8 mouse cellular contexts compared by ENCODE assay signal in genomic region chr7:39487159-39487853, GRCm38 (mm10). TPM values are rescaled to one million over a fixed set of nuclear protein-coding genes. Genes with fewer than 3 reads are reported as not detected.
DNase-seq lines count a peak whose midpoint lies in the region; ATAC-seq and TF ChIP-seq lines count a peak whose summit lies in the region.

No protein-coding gene starts in this region.

- no peaks in the 10 kb centered on the region for H3K27me3 ChIP-seq in testis, adult 2 months (ENCODE audit: control insufficient read depth, insufficient read depth, low read length)
- H3K27me3 ChIP-seq in hindbrain, embryonic 12.5 days, result no peaks in the 10 kb centered on the region
- H3K27me3 ChIP-seq in liver, embryonic 14.5 days (ENCODE audit: control insufficient read depth, insufficient read depth, low read length), result no peaks in the 10 kb centered on the region

- ATAC-seq in hindbrain, embryonic 12.5 days (ENCODE audit: low FRiP score), result peak; percentile 80
- ATAC-seq in liver, embryonic 14.5 days (ENCODE audit: insufficient read depth), result no peak
- ATAC-seq in activated CD4-positive, CD25-positive, alpha-beta regulatory T cell, adult 4 months, result no peak

- peak overlapping the region; percentile 80 for H3K9ac ChIP-seq in hindbrain, embryonic 12.5 days
- H3K9ac ChIP-seq in liver, embryonic 14.5 days (replicated peaks), result no peak overlapping the region

- no peak for DNase-seq in testis, postnatal 14 days (ENCODE audit: low spot score)
- peak; percentile 34 for DNase-seq in embryo, embryonic 10 days (ENCODE audit: low spot score)
- DNase-seq in liver, embryonic 14.5 days (ENCODE audit: low read depth in 3 of 3, low spot score in 3 of 3), result peak in 2 of 3 experiments; percentile 1 to 5
- DNase-seq in gastrocnemius, postnatal 10 days, result no peak

- 0 out of 2 replicates have a peak, but pooled peaks cover 2% of the 10 kb centered on the region for H3K4me1 ChIP-seq in testis, adult 2 months (ENCODE audit: control insufficient read depth, insufficient read depth, low read length)
- H3K4me1 ChIP-seq in hindbrain, embryonic 12.5 days, result peaks cover 3% of the 10 kb centered on the region
- H3K4me1 ChIP-seq in liver, embryonic 14.5 days (replicated peaks; ENCODE audit: control insufficient read depth in 2 of 2, insufficient read depth in 2 of 2, low read length in 1 of 2), result no peaks in the 10 kb centered on the region
- H3K4me1 ChIP-seq in olfactory bulb, adult 2 months (ENCODE audit: control insufficient read depth, insufficient read depth, low read length), result peaks cover 6% of the 10 kb centered on the region

- 17% methylated on average over 23 of the region's 23 CpGs for WGBS in hindbrain, embryonic 12.5 days
- 18% methylated on average over 23 of the region's 23 CpGs for WGBS in liver, embryonic 14.5 days (ENCODE audit: insufficient replicate concordance)
- WGBS in olfactory bulb, adult 2 months, result 9% methylated on average over 23 of the region's 23 CpGs

- H3K4me3 ChIP-seq in testis, adult 2 months (ENCODE audit: control insufficient read depth, low read depth, low read length), result peak overlapping the region; percentile 46
- peak overlapping the region; percentile 51 for H3K4me3 ChIP-seq in hindbrain, embryonic 12.5 days
- H3K4me3 ChIP-seq in liver, embryonic 14.5 days (ENCODE audit: insufficient read depth in 1 of 2, low read depth in 2 of 2, low read length in 2 of 2), result peak overlapping the region; percentile 12 to 21; a peak in 1 of 4 replicates
- peak overlapping the region; percentile 54 for H3K4me3 ChIP-seq in olfactory bulb, adult 2 months (ENCODE audit: insufficient read depth, low read depth, low read length)

- TF ChIP-seq POLR2A in testis, adult 2 months (IDR thresholded peaks at IDR 0.05; ENCODE audit: control insufficient read depth, low read depth, low read length), result no peak
- TF ChIP-seq POLR2A in olfactory bulb, adult 2 months (IDR thresholded peaks at IDR 0.05; ENCODE audit: insufficient read depth, low read depth, low read length), result no peak

- TF ChIP-seq EP300 in liver, embryonic 14.5 days (IDR thresholded peaks at IDR 0.05; ENCODE audit: low read depth), result no peak

- no peaks in the 10 kb centered on the region for H3K9me3 ChIP-seq in hindbrain, embryonic 12.5 days (replicated peaks)
- H3K9me3 ChIP-seq in liver, embryonic 14.5 days (ENCODE audit: control insufficient read depth, low read length), result no peaks in the 10 kb centered on the region

- TF ChIP-seq CTCF in testis, adult 2 months (IDR thresholded peaks at IDR 0.05; ENCODE audit: control insufficient read depth, insufficient read depth, insufficient replicate concordance, low read depth, low read length), result no peak
- no peak for TF ChIP-seq CTCF in liver, embryonic 14.5 days (IDR thresholded peaks at IDR 0.05; ENCODE audit: low read depth)
- TF ChIP-seq CTCF in olfactory bulb, adult 2 months (IDR thresholded peaks at IDR 0.05; ENCODE audit: insufficient read depth, low read depth, low read length), result no peak

- no peak overlapping the region for H3K27ac ChIP-seq in testis, adult 2 months (ENCODE audit: control insufficient read depth, insufficient read depth, low read depth, low read length)
- 0 out of 2 replicates have a peak overlapping the region, but pooled peaks have one; percentile 23 for H3K27ac ChIP-seq in hindbrain, embryonic 12.5 days
- H3K27ac ChIP-seq in liver, embryonic 14.5 days, result no peak overlapping the region
- no peak overlapping the region for H3K27ac ChIP-seq in olfactory bulb, adult 2 months (ENCODE audit: insufficient read depth, low read depth, low read length)

- H3K4me2 ChIP-seq in hindbrain, embryonic 12.5 days (replicated peaks), result peak overlapping the region; percentile 71
- peak overlapping the region; percentile 21 for H3K4me2 ChIP-seq in liver, embryonic 14.5 days (ENCODE audit: low read depth)

- no peaks in the 10 kb centered on the region for H3K36me3 ChIP-seq in testis, adult 2 months (ENCODE audit: control insufficient read depth, insufficient read depth, low read length)
- H3K36me3 ChIP-seq in hindbrain, embryonic 12.5 days, result no peaks in the 10 kb centered on the region
- no peaks in the 10 kb centered on the region for H3K36me3 ChIP-seq in liver, embryonic 14.5 days (replicated peaks; ENCODE audit: control insufficient read depth, insufficient read depth, low read depth)

RNA-seq across cellular contexts. Expression of gene Zfp619, which starts 30.3 kb away (rescaled TPM):
- polyA plus RNA-seq in testis, adult 2 months (2012; rRNA removed), result 0.13 and 0.16 TPM in 2 replicates
- 3.8 and 4.3 TPM in 2 replicates for polyA plus RNA-seq in hindbrain, embryonic 12.5 days (2016; fragmentation: Nextera tagmentation; extraction: Ambion mirVana)
- polyA plus RNA-seq in liver, embryonic 14.5 days (2012; rRNA removed), result 0.22 and 0.25 TPM in 2 replicates
- polyA plus RNA-seq in liver, embryonic 14.5 days (2014; fragmentation: Nextera tagmentation; extraction: Ambion mirVana), result 0.14 and 0.29 TPM in 2 replicates
- not detected in 2 replicates for polyA plus RNA-seq in olfactory bulb, adult 2 months (2012; ENCODE audit: insufficient read depth, insufficient read length, low replicate concordance, missing spikeins)
- total RNA-seq in gastrocnemius, postnatal 10 days (2021), result 1 to 10 TPM; 1.6 to 2.0 TPM
- polyA plus RNA-seq in activated CD4-positive, CD25-positive, alpha-beta regulatory T cell, adult 4 months (2017; shearing (Covaris generic)), result 1 to 10 TPM in 1 of 2 experiments, under 1 TPM in 1; 0.70 to 1.0 TPM

Comparison
In these comparisons a context has a peak if more than half of its experiments do, and no peak if none do; other contexts are left out.
1. DNase-seq: peak in embryo, embryonic 10 days (single experiment) and liver, embryonic 14.5 days (2 of 3); none in testis, postnatal 14 days (single experiment) and gastrocnemius, postnatal 10 days (single experiment).
2. Peak in every context shown above with its lines, with median percentiles within 50 percentile points of each other: H3K4me3 ChIP-seq.